Mouse (Mus musculus): Measurements from ENCODE around the gene Gabrb1.

GRCm38 (mm10) chr5:72191154-72191553 is 533.2 kb downstream of the Gabrb1 start:
- TF ChIP-seq CTCF (IDR thresholded peaks at IDR 0.05; ENCODE audit: control insufficient read depth, insufficient read depth, insufficient read length) (no peak), MAX (IDR thresholded peaks at IDR 0.05) (no peak)

Measured in C2C12 (cell line).